Mouse (Mus musculus): ENCODE data around the gene Pla2g1b.
"Not testable (repeated sequence)": the region's sequence is repeated elsewhere in the genome, so short reads cannot be mapped to it uniquely, and the experiment has no call there.

The Pla2g1b gene

GRCm38 (mm10) chr5:115465642-115466420 is at the start of gene Pla2g1b:
Gene Pla2g1b (plus strand): TSS chr5:115466262.
- no peak for DNase-seq

GRCm38 (mm10) chr5:115428831-115429358 is 37.2 kb upstream of the Pla2g1b start:
- DNase-seq: no peak

GRCm38 (mm10) chr5:115429359-115430186 is 36.5 kb upstream of the Pla2g1b start, which contains the start of gene Msi1:
Gene Msi1 (plus strand): TSS chr5:115429599.
- no peak for DNase-seq

GRCm38 (mm10) chr5:115430187-115430960 is 35.7 kb upstream of the Pla2g1b start:
- no peak for DNase-seq

GRCm38 (mm10) chr5:115431061-115431897 is 34.8 kb upstream of the Pla2g1b start:
- no peak for DNase-seq

- DNase-seq: no peak
Observed at GRCm38 (mm10) chr5:115431898-115432259, 34.2 kb upstream of the Pla2g1b start.

GRCm38 (mm10) chr5:115432395-115432794 is 33.7 kb upstream of the Pla2g1b start:
- no peak for DNase-seq

DNA sequence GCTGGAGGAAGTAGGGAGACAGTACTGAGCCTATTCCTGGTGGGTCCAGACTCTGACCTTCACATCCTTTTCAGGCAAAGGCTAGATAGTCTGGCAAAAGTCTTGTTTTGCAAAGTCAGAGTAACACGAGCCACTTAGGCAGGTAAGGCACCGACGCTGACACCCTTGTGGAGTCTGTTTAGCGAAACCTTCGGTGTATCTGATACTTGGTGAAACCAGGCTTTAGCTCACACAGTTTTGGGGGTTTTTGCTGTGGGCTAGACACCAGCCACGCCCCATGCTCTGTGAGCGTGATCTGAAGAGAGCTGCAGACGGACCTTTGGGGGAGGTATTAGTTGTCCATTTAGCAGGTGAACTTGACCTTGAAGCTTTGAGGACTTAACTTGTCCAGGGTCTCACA is 32.9 kb upstream of the Pla2g1b start:
- no peak for DNase-seq

DNA sequence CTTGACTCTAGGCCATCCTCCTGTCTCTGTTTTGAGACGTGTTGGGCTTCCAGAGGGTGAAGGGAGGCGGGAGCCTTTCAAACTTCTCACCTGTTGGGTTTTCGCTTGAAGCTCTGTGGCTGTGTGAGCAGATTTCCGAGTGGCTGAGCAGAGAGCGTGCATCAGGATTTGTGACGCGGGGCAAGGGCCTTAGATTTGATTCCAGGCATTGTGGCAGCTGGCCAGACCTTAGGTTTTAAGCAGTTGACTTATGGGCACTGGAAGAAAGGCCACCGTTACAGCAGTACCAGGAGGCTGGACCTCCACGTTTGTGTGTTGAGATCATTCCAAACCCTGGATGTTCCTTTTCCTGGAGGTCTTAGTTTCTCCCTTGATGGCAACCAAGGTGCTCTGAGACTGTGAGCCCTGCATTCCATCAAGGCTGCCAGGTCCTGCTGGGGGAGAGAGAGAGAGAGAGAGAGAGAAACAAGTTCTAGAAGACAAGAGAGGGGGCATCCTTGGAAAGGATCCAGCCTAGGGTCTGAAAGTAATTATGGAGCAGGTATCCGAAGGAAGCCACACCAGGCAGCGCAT is 31.7 kb upstream of the Pla2g1b start:
- DNase-seq: no peak

- DNase-seq: no peak
Observed at GRCm38 (mm10) chr5:115434853-115435754, 31.0 kb upstream of the Pla2g1b start.

- DNase-seq: no peak
Observed at GRCm38 (mm10) chr5:115435755-115436379, 30.2 kb upstream of the Pla2g1b start.

- DNase-seq: peak; percentile 94
Observed at GRCm38 (mm10) chr5:115436421-115437124, 29.5 kb upstream of the Pla2g1b start.

DNA sequence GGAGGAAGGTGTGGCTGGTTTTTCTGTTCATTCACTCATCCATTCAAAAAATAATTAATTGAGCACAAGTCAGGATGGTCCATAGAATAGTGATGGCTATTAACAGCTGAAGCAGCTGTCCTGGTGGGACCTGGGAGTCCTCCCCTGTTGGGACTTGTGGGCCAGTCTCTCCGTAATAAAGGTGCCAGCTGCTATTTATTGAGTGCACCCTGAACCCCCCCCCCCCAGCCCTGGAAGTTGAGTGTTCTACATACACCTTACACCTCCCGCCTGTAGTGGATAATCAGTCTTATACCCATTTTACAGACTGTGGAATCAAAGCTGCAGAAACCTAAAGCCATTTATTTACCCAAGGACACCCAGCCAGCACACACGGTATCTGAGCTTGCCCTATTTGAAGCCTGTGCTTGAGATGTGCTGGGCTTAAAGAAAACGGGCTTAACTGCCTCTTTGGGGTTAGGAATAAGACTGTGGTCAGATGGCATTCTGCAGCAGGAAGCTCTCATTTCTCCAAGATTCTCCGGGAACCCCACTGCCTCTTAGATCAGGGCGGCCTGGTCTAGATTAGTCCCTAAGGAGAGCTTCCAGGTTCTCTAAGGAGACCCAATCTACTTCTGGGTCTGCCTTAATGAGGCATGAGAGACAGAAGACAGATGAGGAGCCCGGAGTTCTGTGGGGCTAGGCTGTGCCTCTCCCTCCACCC is 28.7 kb upstream of the Pla2g1b start:
- no peak for DNase-seq

DNA sequence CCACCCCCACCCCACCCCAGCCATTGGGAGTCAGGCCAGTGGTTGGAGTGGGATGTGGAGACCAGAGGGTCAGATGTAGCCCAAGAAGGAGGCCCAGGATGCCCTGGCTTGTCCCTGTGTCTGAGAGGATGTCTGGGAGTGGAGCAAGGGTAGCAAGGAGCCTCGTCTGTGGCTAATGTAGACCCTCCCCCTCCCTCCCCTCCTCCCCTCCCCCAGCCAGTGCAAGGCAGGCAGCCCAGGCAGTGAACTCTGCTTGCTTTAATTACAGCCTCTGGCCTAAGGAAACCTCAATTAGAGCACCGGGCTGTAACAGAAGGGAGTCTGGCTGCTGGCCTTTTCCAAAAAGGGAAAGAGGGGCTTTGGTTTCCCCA is 28.1 kb upstream of the Pla2g1b start:
- DNase-seq: no peak

DNA sequence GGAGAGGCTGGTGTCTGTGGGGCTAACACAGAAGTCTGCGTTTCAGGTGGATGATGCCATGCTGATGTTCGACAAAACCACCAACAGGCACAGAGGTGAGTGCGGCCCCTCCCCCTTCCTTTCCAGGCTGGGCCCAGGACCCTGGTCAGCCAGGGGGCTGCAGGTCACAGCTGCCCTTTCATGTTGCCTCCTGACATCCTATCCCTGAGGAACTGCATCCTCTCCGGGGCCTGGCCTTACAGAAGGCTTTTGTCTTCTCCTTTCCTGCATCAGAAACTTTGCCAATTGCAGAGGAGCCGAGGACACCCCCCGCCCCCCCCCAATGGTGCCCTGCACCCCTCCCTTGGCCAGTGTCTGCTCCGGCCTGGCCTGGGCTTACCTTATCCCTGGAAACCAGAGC is 27.4 kb upstream of the Pla2g1b start:
- DNase-seq: no peak

DNA sequence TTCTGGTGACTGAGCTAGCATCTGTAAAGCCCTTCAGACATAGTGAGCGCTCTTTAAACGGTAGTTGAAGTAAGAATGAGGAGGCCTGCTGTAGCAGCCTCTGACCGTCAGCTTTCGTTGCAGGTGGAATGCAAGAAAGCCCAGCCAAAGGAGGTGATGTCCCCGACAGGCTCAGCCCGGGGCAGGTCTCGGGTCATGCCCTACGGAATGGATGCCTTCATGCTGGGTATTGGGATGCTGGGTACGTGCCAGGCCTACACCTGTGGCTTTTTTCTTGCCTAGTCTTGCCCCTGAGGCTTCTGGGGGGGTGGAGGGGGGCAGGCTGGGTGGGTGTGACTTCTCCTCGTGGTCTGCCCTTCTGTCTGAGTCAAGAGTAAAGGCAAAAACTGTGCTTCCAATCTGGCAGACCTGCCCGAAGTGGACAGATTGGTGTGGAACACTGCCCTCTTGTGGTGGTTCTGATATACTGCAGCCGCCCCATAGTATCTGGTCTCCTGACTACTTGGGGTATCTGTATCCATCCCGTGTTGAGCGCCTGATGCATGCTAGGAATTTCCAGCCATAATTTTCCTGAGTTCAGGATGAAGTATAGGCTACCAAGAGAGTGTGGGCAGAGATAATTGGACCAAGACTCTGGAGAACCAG is 24.7 kb upstream of the Pla2g1b start:
- DNase-seq: peak; percentile 74

GRCm38 (mm10) chr5:115442663-115443062 is 23.4 kb upstream of the Pla2g1b start:
- not testable (repeated sequence) for DNase-seq

DNA sequence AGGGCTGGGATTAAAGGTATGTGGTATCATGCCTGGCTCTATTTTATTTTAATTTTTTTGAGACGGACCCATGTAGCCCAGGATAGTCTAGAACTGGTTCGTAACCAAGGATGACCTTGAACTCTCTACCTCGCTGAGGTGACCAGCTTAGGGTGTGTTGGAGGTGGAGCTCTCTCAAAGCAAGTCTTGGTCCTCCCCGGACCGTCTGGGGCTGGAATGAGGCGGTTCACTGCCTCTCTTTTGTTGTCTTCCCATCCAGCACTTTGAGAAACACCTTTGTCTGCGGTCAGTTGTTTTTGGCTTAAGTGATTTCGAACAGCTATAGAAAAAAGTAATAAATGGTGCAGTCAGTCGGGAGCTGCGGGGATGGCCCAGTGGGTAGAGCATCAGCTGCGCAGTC is 21.9 kb upstream of the Pla2g1b start:
- DNase-seq: no peak

All from layer of hippocampus, adult 9-11 months (tissue).